Mouse (Mus musculus): ENCODE measurements around the gene Fam126a.
"Not testable (repeated sequence)": the region's sequence is repeated elsewhere in the genome, so short reads cannot be mapped to it uniquely, and the experiment has no call there.

Fam126a gene

DNA sequence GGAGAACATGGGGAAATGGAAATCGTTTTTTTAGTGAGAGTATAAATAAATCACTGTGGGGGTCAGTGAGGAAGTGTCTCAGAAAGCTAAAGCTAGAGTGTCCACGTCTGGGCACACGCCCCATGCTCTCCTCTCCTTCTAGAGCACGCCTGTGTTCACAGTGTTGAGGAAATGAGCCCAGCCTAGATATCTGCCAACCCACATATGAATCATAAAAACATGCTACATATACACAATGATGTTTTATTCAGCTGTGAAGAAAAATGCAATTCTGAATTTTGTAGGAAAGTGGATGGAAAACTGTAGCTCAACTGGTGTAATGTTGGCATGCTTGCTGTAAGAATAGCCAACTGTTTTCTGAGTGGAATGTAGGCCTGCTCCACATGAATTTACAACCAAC is 130.3 kb downstream of the Fam126a start:
- DNase-seq (ENCODE audit: low spot score in 2 of 2): no peak

DNA sequence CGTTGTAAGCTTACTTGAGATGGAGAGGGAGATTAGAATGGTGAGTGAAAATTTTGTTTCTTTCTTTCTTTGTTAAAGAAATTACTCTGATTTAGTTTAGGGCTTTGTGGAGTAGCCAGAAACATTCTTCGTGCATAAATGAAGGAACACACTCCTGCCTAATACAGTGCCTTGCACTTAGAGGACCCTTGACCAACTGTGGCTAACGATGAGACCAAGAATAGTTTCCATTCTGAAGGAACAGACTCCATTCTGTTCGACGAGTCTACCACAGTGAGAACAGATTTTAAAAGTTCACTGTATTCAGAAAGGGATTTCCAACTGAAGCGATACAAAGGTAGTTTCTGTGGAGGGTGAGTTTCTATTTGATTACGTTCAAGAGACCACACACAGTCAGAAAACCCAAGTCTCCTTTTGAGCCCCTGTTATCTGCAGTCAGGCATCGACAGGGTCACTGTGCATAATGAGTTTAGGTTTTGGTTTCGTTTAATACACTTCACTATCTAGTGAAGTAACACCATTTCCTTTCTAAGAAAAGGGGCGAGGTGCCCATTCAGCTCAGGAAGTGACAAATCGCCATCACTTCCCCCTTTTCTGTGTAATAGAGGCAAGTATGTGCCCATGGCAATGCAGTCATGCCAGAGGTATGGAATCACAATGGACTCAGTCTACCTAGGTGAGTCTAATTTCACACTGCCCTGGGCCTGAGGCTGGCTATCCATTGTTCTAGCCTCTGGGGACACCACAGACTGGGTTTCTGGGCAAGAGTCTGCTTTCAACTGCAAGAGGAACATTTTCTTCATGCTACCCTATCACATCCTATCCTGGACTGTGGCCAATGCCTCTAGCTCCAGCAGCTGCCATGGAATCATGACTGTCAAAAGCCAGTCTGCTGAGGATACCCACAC is 136.4 kb downstream of the Fam126a start:
- DNase-seq (ENCODE audit: low spot score in 2 of 2): peak in 1 of 2 experiments; percentile 3

DNA sequence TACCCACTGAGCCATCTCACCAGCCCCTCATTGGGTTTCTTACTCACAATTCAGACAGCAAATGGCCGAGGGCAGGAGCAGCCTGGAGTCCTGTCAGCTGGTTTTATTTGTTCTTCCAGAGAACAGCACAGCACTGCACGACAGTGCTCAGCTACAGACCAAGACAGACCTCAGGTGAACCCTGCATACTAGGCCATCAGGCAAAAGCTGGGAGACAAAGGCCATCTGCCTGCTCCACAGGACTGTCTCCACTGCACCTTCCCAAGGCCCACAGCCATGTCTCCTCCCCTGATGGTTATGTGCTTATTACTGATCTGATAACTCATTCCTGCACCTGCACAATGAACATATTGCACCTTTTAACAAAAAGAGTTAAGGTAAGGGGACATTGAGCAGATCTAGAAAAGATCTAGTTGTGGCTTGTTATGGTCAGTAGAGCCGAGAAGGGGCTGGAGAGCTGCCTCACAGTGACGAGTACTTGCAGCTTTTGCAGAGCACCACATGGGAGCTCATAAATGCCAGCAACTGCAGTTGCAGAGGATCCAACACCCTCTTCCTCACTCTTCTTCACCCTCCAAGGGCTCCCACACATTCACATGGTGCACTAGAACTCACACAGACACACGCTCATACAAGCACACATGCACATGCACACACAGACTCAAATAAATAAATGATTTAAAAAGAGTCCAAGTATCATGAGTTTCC is 137.2 kb downstream of the Fam126a start:
- DNase-seq (ENCODE audit: low spot score in 2 of 2): no peak

DNA sequence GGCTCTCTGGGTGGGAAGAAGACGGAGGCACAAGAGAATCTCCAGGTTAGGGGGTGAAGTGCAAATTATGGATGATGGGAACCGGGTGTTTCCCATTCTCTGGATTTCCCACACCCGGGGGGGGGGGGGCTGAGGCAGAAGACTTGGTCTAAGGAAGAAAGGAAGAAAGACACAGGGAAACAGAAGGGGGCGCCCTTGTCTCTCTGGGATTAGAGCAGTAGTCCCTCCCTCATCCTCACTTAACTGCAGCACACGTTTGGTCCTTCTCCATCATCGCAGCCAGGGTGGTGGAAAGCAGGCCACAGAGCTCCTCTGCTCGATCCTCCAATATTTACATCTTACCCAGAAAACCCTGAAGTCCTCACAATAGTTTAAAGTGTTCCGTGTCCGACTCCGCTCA is 139.8 kb downstream of the Fam126a start:
- peak; percentile 56 to 74 for DNase-seq (ENCODE audit: low spot score in 2 of 2)

DNA sequence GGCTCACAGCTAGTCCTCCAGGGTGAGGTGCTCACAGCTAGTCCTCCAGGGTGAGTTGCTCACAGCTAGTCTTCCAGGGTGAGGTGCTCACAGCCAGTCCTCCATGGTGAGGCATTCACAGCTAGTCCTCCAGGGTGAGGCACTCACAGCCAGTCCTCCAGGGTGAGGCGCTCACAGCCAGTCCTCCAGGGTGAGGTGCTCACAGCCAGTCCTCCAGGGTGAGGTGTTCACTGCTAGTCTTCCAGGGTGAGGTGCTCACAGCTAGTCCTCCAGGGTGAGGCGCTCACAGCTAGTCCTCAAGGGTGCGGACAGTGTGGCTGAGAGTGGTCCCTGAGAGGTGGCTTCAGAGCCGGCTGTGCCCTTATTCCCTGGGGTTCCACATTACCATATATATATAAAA is 141.0 kb downstream of the Fam126a start:
- no peak for DNase-seq (ENCODE audit: low spot score in 2 of 2)

DNA sequence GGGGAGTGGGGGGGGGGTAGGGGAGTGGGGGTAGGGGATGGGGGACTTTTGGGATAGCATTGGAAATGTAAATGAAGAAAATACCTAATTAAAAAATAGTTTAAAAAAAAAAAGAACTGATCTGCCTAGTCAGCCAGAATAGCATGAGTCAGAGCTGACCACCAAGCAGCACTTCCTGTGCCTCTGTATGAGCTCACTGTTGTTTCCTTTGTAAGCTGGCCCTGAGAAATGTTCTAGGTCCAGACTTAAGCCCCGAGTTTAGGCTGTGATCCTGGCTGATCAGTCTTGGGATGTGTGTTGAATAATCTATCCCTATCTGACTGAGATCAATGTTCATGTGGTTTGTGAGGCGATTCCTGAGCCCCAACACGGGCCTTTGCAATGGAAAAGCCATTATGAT is 143.4 kb downstream of the Fam126a start:
- no peak for DNase-seq (ENCODE audit: low spot score in 2 of 2)

DNA sequence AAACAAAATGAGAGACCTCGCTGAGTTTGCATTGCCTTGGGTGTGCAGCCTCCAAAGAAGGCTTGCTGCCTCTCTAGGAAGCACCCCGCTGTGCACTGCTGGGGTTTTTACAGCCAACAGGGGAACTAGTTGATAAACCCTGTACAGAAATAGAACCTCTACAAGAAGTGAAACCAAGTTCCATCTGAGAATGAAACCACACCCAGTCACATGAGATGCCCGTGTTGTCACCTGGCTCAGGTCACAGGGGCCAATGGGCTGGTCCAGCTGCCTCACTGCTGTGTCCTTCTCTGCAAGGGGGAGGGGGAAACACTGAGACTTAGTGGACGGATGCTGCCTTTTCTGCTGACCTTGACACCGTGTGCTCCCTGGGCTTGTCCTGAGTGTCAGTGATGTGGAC is 156.0 kb downstream of the Fam126a start:
- no peak for DNase-seq (ENCODE audit: low spot score in 2 of 2)

DNA sequence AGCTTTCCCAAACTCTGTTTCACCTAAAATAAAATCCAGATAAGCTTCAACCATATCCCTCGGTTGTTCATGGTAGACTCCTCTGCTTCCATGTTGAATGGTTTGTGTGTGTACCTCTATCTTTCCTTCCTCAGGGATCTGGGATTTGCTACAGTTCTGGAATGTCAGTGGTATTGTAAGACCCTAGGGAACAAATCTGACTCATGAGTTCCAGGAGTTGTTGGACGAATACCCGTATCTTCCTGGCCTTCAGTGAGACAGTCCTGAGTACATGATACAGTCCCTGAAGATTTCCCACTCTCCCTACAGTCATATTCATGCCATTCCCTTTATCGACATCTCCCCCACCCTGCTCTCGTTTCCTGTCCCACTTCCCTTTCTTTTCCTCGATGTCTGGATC is 157.9 kb downstream of the Fam126a start:
- no peak for DNase-seq (ENCODE audit: low spot score in 2 of 2)

DNA sequence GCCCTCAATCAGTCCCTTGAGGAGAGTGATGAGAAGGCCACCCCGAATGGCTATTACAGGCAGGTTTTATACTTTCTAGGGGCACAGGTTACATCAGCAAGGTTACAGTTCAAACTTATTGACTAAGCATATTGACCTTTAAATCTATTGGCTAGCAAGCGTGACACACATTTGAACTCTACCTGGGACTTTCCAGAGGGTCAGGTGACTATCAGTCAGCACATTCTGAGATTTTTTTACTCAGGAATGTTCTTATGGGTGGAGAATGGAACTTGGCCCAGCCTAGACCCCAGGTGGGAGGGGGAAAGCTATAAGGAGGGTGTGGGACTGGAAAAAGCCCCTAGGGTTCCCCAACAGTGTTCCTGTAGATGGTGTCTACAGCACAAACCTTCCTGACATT is 159.2 kb downstream of the Fam126a start:
- not testable (repeated sequence) for DNase-seq (ENCODE audit: low spot score in 2 of 2)

DNA sequence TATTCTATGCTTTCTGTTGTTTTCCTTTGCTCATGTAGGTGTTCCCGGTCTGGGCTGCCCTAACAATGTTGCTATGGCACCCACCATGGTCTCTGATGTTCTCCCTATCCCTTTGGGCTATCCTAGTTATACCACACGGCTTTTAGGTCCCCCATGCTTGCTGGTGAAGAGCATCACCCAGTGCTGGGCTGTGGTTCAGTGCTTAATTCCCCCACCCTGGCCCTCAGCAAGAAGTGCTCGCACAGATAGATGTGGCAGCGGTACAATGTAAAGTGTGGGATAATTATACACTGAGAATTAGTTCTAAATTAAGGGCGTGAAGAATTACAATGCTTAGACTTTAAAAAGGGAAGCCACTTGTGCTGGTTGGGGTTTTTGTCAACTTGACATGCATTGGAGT is 164.5 kb downstream of the Fam126a start:
- no peak for DNase-seq (ENCODE audit: low spot score in 2 of 2)

Measured in frontal cortex, postnatal 36 days (tissue).